Mouse (Mus musculus): ENCODE results near the gene Prss44.

DNA sequence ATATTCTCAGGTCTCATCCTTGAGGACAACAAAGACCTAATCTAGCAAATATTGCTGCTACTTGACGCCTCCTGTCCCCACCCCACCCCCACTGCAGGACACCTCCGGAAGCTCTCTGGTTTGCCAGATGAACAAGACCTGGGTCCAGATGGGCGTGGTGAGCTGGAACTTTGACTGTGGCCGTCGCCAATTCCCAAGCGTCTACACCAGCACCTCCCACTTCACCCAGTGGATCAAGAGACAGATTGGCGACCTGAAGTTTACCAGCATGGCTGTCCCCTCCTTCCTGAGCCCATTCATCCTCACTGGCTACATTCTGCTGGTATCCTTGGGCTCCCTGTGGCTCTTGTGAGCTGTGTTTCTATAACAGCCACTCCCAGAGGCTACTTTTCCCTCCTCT lies 42.1 kb downstream of the Prss44 start:
- TF ChIP-seq CTCF (IDR thresholded peaks at IDR 0.05; ENCODE audit: borderline replicate concordance, insufficient read depth, low read length) (no peak), POLR2A (IDR thresholded peaks at IDR 0.05; ENCODE audit: low read depth, low read length) (no peak)

All from embryonic fibroblast, embryonic 13.5 days (primary cell).